Mouse (Mus musculus) thymus, adult 2 months (tissue): ENCODE measurements around the gene Rab17. TPM values are rescaled to one million over a fixed set of nuclear protein-coding genes. Genes with fewer than 3 reads are reported as not detected.
A peak's percentile ranks its signal among the peaks of the same experiment; 100 is the strongest.

ENCODE experiments used
- DNase-seq: peaks from one replicate; pipeline ENCODE4 v3.0.0; 2021
- H3K27ac ChIP-seq: fragments of 200-500 bp; 2 replicates; pipeline ENCODE4 v1.5.1; 2012; ENCODE audit warnings: low read length, control low read depth; ENCODE audit not compliant: control insufficient read depth, insufficient read depth
- H3K27me3 ChIP-seq: fragments of 200-500 bp; 2 replicates; pipeline ENCODE4 v1.6.1; 2012; ENCODE audit warnings: mild to moderate bottlenecking, low read length, moderate library complexity, mixed read lengths; ENCODE audit not compliant: control insufficient read depth, insufficient read depth
- H3K36me3 ChIP-seq: fragments of 200-500 bp; 2 replicates; pipeline ENCODE4 v1.6.1; 2012; ENCODE audit warnings: mild to moderate bottlenecking, low read length, moderate library complexity; ENCODE audit not compliant: control insufficient read depth, insufficient read depth
- H3K4me1 ChIP-seq: fragments of 200-500 bp; replicated peaks from 2 replicates; pipeline ENCODE4 v1.6.1; 2012; ENCODE audit warnings: low read length; ENCODE audit not compliant: control insufficient read depth, insufficient read depth
- H3K4me3 ChIP-seq: fragments of 200-500 bp; 2 replicates; pipeline ENCODE4 v1.5.1; 2012; ENCODE audit warnings: mild to moderate bottlenecking, low read length, control low read depth, moderate library complexity; ENCODE audit not compliant: control insufficient read depth, insufficient read depth
- CTCF ChIP-seq: fragments of 200-500 bp; IDR thresholded peaks from 2 replicates; pipeline ENCODE4 v1.5.1; 2012; ENCODE audit warnings: mild to moderate bottlenecking, control low read depth, low read length, moderate library complexity, borderline replicate concordance; ENCODE audit not compliant: control insufficient read depth, poor library complexity, insufficient read depth; ENCODE audit errors: extremely low read depth
- POLR2A ChIP-seq: fragments of 200-500 bp; IDR thresholded peaks from 2 replicates; pipeline ENCODE4 v1.6.1; 2012; ENCODE audit warnings: mild to moderate bottlenecking, low read length, control low read depth, moderate library complexity; ENCODE audit not compliant: control insufficient read depth, poor library complexity, insufficient read depth; ENCODE audit errors: extremely low read depth
- whole genome bisulfite sequencing: fragments of 180-500 bp; shearing (Covaris S2); methylation state at CpG from one replicate; pipeline ENCODE4 v1.1.7; 2018; 5-methylcytosine and 5-hydroxymethylcytosine counted together
- polyA plus RNA-seq: library from polyadenylated mRNA; depleted of rRNA; stranded (reverse); fragments of >200 nt; gene quantifications from 2 replicates; pipeline ENCODE4 v1.2.3, GENCODE M21; 2012

Gene Rab17
- polyA plus RNA-seq, 1 experiment = 0.94 TPM

DNA sequence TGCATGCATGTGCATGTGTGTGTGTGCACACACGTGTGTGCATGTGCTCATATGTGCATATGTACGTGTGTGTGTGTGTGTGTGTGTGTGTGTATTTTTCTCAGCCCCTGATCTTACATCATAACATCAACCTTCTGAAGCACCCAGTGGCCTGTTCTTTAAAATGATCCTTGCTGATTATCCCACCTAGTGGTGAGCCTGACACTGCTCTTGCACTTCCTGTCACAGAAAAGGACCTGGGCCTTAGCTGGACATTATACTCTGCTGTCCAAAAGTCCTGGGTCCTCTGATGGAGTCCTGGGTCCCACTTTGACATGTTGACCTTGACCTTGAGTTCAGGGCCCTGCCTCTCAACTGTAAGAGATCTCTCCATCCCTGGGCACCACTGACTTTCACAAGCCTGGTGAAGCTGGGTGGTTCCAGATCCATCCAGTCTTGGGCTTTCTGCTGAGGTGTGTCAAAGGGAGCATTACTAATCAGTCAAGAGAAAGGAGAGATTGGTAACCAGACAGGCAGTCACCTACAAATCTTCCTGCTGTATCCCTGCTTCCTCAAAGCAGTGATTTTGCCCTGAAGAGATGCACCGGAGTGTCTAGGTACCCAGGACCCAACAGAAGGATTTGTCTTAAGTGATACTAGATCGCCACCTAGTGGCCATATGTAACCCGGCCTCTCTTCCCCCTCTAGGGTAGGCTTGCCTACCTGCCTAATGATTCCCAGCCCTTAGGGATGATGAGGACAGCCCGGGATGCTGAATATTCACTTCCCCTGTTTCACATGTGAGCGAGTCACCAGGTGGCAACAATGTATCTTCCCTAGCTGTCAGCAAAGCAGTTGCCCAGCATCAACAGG is 13.0 kb downstream of the Rab17 start:
- DNase-seq = peak; percentile 54
- Histone ChIP-seq H3K27me3 (no peaks in the 10 kb centered on the region), H3K4me1 (no peaks in the 10 kb centered on the region), H3K27ac (no peak overlapping the region), H3K4me3 (no peak overlapping the region), H3K36me3 (no peaks in the 10 kb centered on the region)
- TF ChIP-seq POLR2A (no peak), CTCF (no peak)
- 39% methylated on average over 7 of the region's 7 CpGs for WGBS

DNA sequence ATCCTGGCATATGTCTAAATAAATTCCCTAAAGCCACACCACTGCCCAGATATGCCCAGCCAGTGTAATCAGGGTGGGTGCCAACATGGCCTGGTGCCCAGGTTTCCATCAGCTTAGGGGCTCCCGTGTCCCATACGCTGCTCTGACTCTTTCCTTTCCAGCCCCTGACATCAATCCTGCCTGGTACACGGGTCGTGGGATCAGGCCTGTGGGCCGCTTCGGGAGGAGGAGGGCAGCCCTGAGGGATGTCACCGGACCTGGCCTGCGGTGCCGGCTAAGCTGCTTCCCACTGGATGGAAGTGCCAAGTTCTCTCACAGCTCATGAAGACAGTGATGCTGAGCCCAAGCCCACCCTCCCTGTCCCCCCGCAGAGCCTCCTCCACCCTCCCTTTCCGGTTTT is 15.8 kb downstream of the Rab17 start:
- no peak overlapping the region for H3K27ac ChIP-seq
- DNase-seq = no peak
- no peak for TF ChIP-seq POLR2A
- no peak for TF ChIP-seq CTCF
- 92% methylated on average over 11 of the region's 11 CpGs for WGBS
- H3K4me3 ChIP-seq = no peak overlapping the region
- no peaks in the 10 kb centered on the region for H3K27me3 ChIP-seq
- peaks cover 9% of the 10 kb centered on the region for H3K4me1 ChIP-seq
- no peaks in the 10 kb centered on the region for H3K36me3 ChIP-seq

DNA sequence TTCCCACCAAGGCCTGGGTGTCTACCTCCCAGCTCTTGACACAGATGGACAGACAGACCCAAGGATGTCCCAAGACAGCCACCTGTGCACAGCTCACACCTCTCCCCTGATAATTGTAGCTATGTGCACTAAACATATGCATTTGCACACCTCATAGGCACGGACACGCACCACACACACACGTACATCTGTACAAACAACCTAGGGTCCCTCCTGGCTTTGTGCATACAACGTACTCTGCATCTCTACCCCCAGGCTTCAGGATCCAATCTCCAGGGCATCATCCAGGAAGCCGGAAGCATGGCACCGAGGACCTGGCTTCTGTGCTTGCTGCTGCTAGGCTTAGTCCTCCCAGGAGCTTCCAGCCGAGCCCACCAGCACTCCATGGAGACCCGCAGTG is 16.7 kb downstream of the Rab17 start, which contains the start of gene Prlh:
Prlh (plus strand) TSS at position 301 of the 400 bp plus-strand sequence.
- 98% methylated on average over 8 of the region's 8 CpGs for WGBS
- no peak within 1 kb of the TSS for H3K27ac ChIP-seq
- H3K4me1 ChIP-seq = peaks cover 13% of the 10 kb centered on the region
- TF ChIP-seq CTCF (no peak), POLR2A (no peak)
- no peak within 1 kb of the TSS for H3K4me3 ChIP-seq
- no peaks in the 10 kb centered on the region for H3K27me3 ChIP-seq
- no peaks in the 10 kb centered on the region for H3K36me3 ChIP-seq
- no peak for DNase-seq

DNA sequence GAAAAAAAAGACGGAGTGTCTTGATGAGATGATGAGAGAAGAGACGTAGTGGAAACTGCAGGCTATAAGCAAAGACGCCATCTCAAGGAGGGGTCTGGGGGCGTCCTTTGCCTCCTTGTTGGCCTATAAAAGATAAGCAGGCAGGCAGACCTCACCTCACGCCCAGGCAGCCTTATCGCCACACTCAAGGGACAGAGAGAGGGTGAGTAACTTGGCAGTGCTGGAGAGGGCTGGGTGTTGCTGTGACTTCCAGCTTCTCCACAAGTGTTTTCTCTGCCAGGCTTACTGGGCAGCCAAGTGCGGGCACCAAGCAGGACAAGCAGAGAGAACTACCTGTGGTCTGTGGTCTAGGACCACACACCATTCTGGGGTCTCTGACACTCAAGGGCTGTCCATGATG is 17.8 kb downstream of the Rab17 start:
- H3K4me3 ChIP-seq = no peak overlapping the region
- no peaks in the 10 kb centered on the region for H3K27me3 ChIP-seq
- DNase-seq = no peak
- peaks cover 13% of the 10 kb centered on the region for H3K4me1 ChIP-seq
- TF ChIP-seq POLR2A (no peak), CTCF (no peak)
- H3K36me3 ChIP-seq = no peaks in the 10 kb centered on the region
- H3K27ac ChIP-seq = no peak overlapping the region
- WGBS = 84% methylated on average over 7 of the region's 7 CpGs

DNA sequence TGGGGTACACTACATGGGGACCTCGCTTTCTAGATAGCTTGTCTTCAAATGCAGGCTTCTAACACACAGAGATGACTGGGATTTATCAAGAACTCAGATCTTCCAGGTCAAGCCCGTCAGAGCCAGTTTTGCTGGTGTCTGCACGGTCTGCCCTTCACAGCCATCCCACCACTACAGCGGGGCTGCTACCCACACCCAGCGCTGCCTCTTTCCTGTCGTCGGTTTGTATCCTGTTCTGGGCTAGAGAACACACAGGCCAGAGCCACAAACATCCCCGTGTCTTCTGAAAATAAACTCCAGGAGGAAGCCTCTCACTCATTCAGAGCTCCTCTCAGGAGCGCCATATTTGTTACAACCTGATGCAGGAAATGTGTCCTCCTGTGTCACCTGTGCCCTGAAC is 20.2 kb downstream of the Rab17 start:
- Histone ChIP-seq H3K27ac (no peak overlapping the region), H3K27me3 (no peaks in the 10 kb centered on the region), H3K4me1 (peaks cover 13% of the 10 kb centered on the region), H3K4me3 (no peak overlapping the region), H3K36me3 (no peaks in the 10 kb centered on the region)
- WGBS = 2% methylated on average over 9 of the region's 9 CpGs
- DNase-seq = no peak
- TF ChIP-seq CTCF (no peak), POLR2A (no peak)

DNA sequence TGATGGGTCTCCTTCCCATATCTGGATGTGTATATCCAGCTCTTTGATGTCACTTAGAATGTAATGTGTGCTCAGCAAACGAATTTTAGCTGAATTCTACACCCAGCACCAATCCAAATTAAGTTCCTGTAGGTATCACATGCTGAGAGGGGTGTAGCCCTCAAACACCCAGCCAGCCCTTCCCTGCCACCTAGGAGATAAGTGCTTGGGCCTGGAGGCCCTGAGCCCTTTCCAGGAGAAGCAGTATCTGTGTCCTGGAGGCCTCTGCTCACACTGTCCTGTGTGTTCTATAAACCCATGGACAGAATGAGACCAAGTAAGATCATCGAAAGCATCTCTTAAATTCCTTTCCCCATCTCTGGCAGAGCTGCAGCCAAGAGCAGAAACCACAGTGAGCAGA is 22.2 kb downstream of the Rab17 start:
- Histone ChIP-seq H3K27ac (no peak overlapping the region), H3K4me1 (peaks cover 13% of the 10 kb centered on the region), H3K36me3 (no peaks in the 10 kb centered on the region), H3K4me3 (no peak overlapping the region), H3K27me3 (no peaks in the 10 kb centered on the region)
- DNase-seq = no peak
- TF ChIP-seq CTCF (no peak), POLR2A (no peak)
- 42% methylated on average over 2 of the region's 2 CpGs for WGBS
